16 mouse cellular contexts compared by ENCODE assay signal in genomic region chr11:44948541-44948940, GRCm38 (mm10).
DNase-seq lines count a peak whose midpoint lies in the region; ATAC-seq and TF ChIP-seq lines count a peak whose summit lies in the region.
"Had no signal": no experiment of that assay in that cellular context is flagged by ENCODE, and none has a peak within 500 bp of the region (broad histone marks: within the 10 kb centered on the region; RNA-seq: fewer than 3 reads in every experiment).

No protein-coding gene starts in this region.

- DNase-seq in heart, adult 18-20 months, result peak; percentile 50 to 69
- no peak for DNase-seq in heart, postnatal 25 days (ENCODE audit: low spot score)
- peak; percentile 31 for DNase-seq in urinary bladder, postnatal 14 days (ENCODE audit: low spot score)
- DNase-seq in urinary bladder, adult 2 months (ENCODE audit: low spot score), result no peak
- DNase-seq in adipocyte (ENCODE audit: low spot score), result peak; percentile 47
- DNase-seq in stomach, postnatal 0 days (ENCODE audit: low spot score), result no peak
- DNase-seq: adrenal gland, postnatal 14 days; cerebellum, adult 8-10 months; kidney, adult 9 months; layer of hippocampus, adult 9-11 months; lung, postnatal 14 days; thymus, postnatal 4 days had no signal

- no peak overlapping the region for H3K4me3 ChIP-seq in stomach, postnatal 0 days (ENCODE audit: low read depth, low read length)
- H3K4me3 ChIP-seq: embryonic facial prominence, embryonic 12.5 days had no signal

- H3K27ac ChIP-seq in stomach, postnatal 0 days (replicated peaks), result no peak overlapping the region
- H3K27ac ChIP-seq: embryonic facial prominence, embryonic 12.5 days had no signal

- ATAC-seq in stomach, postnatal 0 days (ENCODE audit: low FRiP score, low TSS enrichment), result no peak
- no peak for ATAC-seq in megakaryocyte progenitor cell, adult 5-6 weeks (replicated peaks; ENCODE audit: poor library complexity)
- ATAC-seq: CD4-positive, CD25-positive, alpha-beta regulatory T cell, adult 4 months; inflammation-experienced regulatory T-cells, adult 6 months had no signal

- 63% methylated on average over 6 of the region's 6 CpGs for WGBS in stomach, postnatal 0 days

- no peaks in the 10 kb centered on the region for H3K9me3 ChIP-seq in stomach, postnatal 0 days (ENCODE audit: control insufficient read depth, low read length)
- H3K9me3 ChIP-seq: embryonic facial prominence, embryonic 12.5 days had no signal

- no peak overlapping the region for H3K4me2 ChIP-seq in stomach, postnatal 0 days (replicated peaks; ENCODE audit: low read depth)
- H3K4me2 ChIP-seq: embryonic facial prominence, embryonic 12.5 days had no signal

- no peak for TF ChIP-seq CTCF in stomach, postnatal 0 days (IDR thresholded peaks at IDR 0.05; ENCODE audit: low read depth)

- intact Hi-C loops in heart, postnatal 25 days (cut with DNase I), result loop anchor here (5.0 kb wide), 1 partner anchor 49 kb away; no protein-coding TSS in a partner anchor

- no peaks in the 10 kb centered on the region for H3K4me1 ChIP-seq in stomach, postnatal 0 days (replicated peaks; ENCODE audit: control insufficient read depth, insufficient read depth)
- H3K4me1 ChIP-seq: embryonic facial prominence, embryonic 12.5 days had no signal

- no peaks in the 10 kb centered on the region for H3K27me3 ChIP-seq in stomach, postnatal 0 days (ENCODE audit: control insufficient read depth, insufficient read depth, low read length)
- H3K27me3 ChIP-seq: embryonic facial prominence, embryonic 12.5 days had no signal

- H3K36me3 ChIP-seq in stomach, postnatal 0 days (ENCODE audit: control insufficient read depth, insufficient read depth, low read length), result no peaks in the 10 kb centered on the region
- H3K36me3 ChIP-seq: embryonic facial prominence, embryonic 12.5 days had no signal

- H3K9ac ChIP-seq in stomach, postnatal 0 days (ENCODE audit: low read length), result no peak overlapping the region
- H3K9ac ChIP-seq: embryonic facial prominence, embryonic 12.5 days had no signal

- no peak for TF ChIP-seq EP300 in stomach, postnatal 0 days (optimal IDR thresholded peaks at IDR 0.05)

Comparison
In these comparisons a context has a peak if more than half of its experiments do, and no peak if none do; other contexts are left out.
1. DNase-seq: peak in heart, adult 18-20 months (2 of 2), urinary bladder, postnatal 14 days (single experiment) and adipocyte (single experiment); none in heart, postnatal 25 days (single experiment), urinary bladder, adult 2 months (single experiment) and stomach, postnatal 0 days (single experiment).